Mouse (Mus musculus): Measurements from ENCODE around the gene Ythdf2. TPM values are rescaled to one million over a fixed set of nuclear protein-coding genes. Genes with fewer than 3 reads are reported as not detected.

Ythdf2 gene
- 100 and 111 TPM in 2 replicates for polyA plus RNA-seq (2014; fragmentation: Nextera tagmentation; extraction: Ambion mirVana)

DNA sequence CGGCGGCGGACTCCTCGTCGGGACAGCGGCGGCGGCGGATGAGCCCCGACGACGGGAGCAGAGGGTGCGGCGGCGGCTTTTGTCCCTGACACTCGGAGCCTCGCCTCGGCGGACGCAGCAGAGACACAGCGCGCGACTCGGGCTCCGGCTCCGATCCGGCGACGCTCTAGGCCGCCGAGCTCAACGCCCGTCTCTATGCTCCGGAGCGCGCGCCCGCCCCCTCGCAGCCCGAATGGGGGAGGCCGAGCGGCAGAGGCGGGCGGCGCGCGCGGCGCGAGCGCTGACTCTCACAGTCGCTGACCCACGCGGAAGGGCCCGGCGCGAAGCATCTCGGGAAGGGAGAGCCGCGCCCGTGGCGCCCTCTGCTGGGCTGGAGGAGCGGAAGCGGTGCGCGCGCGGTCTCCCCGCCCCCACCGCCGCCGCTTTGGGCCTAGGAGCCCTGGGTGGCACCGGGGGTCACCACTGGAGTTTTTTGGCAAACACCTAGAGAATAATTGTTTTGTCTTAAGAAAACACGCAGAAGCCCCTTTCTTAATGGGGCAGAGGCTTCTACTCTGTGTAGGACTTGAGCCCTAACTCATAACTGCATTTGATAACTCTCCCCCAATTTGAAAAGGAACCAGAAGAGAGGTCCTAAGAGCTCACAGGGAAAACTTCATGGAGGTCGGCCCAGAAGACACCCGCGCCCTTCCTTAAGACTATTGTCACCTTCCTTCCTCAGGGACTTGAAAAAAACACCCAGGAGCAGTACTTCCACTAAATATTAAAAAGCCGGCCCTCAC is at the start of gene Ythdf2:
Ythdf2 (minus strand) TSS at position 351 of the 782 bp plus-strand sequence.
- WGBS = 2% methylated on average over 69 of the region's 78 CpGs
- peak; percentile 97 for DNase-seq (ENCODE audit: low spot score)
- Histone ChIP-seq H3K27ac (ENCODE audit: low read depth) (peak within 1 kb of the TSS; percentile 93), H3K27me3 (replicated peaks; ENCODE audit: control insufficient read depth, insufficient read depth, low read length) (no peaks in the 10 kb centered on the region), H3K36me3 (ENCODE audit: control insufficient read depth, insufficient read depth, low read length) (peaks cover 26% of the 10 kb centered on the region), H3K9ac (ENCODE audit: low read length) (peak within 1 kb of the TSS; percentile 98), H3K4me3 (ENCODE audit: low read depth, low read length) (peak within 1 kb of the TSS; percentile 64), H3K9me3 (ENCODE audit: control insufficient read depth, low read length) (no peaks in the 10 kb centered on the region), H3K4me1 (replicated peaks; ENCODE audit: control insufficient read depth, insufficient read depth, low read length) (peaks cover 18% of the 10 kb centered on the region), H3K4me2 (ENCODE audit: low read length) (peak within 1 kb of the TSS; percentile 91)
- ATAC-seq (replicated peaks; ENCODE audit: low FRiP score, low TSS enrichment, low read depth) = peak; percentile 94

DNA sequence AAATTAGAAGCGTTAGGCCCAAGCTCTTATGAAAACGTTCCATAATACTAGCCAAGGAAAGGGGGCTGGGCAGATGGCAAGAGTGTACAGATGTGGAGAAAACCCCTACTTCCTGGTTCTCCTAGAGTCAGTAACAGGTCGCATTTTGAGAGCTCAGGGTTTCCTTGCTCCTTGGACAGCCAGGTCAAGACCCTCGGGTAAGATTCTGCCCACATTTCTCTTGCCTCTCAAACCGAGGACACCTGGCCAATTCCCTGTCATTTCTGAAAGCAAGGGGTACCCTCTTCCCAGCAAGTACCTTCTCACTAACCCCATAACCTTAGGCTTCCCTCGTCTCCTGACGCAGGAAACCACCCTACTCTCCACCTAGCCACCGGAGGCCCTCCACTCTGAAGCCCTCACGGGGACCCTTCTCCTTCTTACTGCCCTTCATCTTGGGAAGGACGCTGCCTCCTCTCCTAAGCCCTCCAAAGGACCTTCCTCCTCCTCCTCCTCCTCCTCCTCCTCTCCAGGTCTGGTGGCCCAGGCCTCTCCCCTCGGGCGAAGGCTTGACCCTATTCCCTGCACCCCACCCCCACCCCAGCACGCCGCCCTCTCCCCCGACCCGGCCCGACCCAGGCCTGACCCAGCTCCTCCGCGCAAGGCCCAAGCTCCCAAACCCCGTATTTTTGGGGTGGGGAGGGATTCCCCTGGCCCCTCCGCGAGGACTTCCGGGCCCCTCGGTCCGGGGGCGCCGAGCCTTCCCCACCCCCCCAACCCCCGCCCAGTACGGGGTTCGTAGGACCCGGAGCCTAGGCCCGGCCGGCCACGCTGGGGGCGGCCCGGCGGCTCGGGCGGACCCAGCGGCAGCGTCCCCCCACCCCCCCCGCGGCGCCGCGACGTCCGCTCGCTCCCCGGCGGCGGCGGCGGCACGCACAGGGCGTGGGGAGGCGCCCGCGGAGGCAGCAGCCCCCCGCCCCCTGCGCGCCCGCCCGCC is 48.6 kb upstream of the Ythdf2 start:
- Histone ChIP-seq H3K9ac (ENCODE audit: low read length) (peak overlapping the region; percentile 92), H3K4me3 (ENCODE audit: low read depth, low read length) (peak overlapping the region; percentile 79), H3K4me2 (ENCODE audit: low read length) (peak overlapping the region; percentile 94), H3K27me3 (replicated peaks; ENCODE audit: control insufficient read depth, insufficient read depth, low read length) (no peaks in the 10 kb centered on the region), H3K9me3 (ENCODE audit: control insufficient read depth, low read length) (no peaks in the 10 kb centered on the region), H3K36me3 (ENCODE audit: control insufficient read depth, insufficient read depth, low read length) (no peaks in the 10 kb centered on the region), H3K4me1 (replicated peaks; ENCODE audit: control insufficient read depth, insufficient read depth, low read length) (peaks cover 4% of the 10 kb centered on the region; the same call in 1 of the 2 replicates), H3K27ac (ENCODE audit: low read depth) (peak overlapping the region; percentile 93)
- ATAC-seq (replicated peaks; ENCODE audit: low FRiP score, low TSS enrichment, low read depth) (peak; percentile 84), DNase-seq (ENCODE audit: low spot score) (peak; percentile 80)
- 5% methylated on average over 14 of the region's 64 CpGs for WGBS

DNA sequence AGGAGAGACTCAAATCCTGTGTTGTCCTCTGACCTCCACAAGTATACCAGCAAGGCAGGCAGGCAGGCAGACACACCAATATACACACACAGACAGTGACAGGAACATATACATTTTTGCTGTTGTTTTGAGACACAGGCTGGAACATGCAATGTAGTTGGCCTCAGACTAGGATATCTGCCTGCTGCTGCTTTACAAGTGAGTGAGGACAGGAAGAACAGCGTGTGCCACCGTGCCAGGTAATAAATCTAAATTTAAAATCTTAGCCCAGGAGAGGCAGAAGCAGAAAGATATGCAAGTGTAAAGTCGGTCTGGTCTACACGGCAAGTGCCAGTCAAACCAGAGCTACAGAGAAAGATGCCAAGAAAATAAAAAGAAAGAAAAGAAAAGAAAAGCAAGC is 47.1 kb upstream of the Ythdf2 start:
- H3K9ac ChIP-seq (ENCODE audit: low read length) = no peak overlapping the region
- no peak for ATAC-seq (replicated peaks; ENCODE audit: low FRiP score, low TSS enrichment, low read depth)
- peaks cover 4% of the 10 kb centered on the region; the same call in 1 of the 2 replicates for H3K4me1 ChIP-seq (replicated peaks; ENCODE audit: control insufficient read depth, insufficient read depth, low read length)
- H3K4me3 ChIP-seq (ENCODE audit: low read depth, low read length) = no peak overlapping the region
- H3K9me3 ChIP-seq (ENCODE audit: control insufficient read depth, low read length) = no peaks in the 10 kb centered on the region
- H3K36me3 ChIP-seq (ENCODE audit: control insufficient read depth, insufficient read depth, low read length) = no peaks in the 10 kb centered on the region
- 81% methylated on average over 4 of the region's 4 CpGs for WGBS
- H3K27me3 ChIP-seq (replicated peaks; ENCODE audit: control insufficient read depth, insufficient read depth, low read length) = no peaks in the 10 kb centered on the region
- no peak overlapping the region for H3K4me2 ChIP-seq (ENCODE audit: low read length)
- no peak for DNase-seq (ENCODE audit: low spot score)
- H3K27ac ChIP-seq (ENCODE audit: low read depth) = no peak overlapping the region

DNA sequence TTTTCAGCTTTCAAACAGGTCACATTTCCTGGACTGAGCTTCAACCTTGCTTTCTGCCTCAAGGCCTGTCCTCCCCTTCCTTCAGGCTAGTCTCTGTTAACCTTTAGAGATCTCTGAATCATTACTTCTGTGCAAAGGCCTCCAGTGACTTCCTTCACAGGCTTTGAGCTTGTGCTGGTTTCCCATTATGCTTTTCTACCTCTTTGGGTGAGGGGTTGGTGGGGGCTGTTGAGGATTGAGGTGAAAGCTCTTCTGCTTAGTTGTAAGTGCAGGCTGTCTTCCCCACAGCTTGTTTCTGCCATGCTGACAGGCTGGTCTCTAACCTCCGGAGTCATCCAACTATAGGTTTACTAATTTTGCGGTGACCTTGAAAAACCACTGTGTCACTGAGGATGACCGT is 44.3 kb upstream of the Ythdf2 start:
- 89% methylated on average over 3 of the region's 3 CpGs for WGBS

DNA sequence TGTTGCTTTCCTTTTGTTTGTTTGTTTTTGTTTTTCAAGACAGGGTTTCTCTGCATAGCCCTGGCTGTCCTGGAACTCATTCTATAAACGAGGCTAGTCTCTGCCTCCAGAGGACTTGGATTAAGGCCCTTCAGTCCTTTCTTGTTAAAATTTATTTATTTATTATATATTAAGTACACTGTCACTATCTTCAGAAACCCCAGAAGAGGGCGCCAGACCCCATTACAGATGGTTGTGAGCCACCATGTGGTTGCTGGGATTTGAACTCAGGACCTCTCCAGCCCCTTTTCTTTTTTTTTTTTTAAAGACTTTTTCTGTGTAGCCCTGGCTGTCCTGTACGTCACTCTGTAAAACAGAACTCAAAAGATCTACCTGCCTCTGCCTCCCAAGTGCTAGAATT is 42.9 kb upstream of the Ythdf2 start:
- no peaks in the 10 kb centered on the region; the same call in 1 of the 2 replicates for H3K4me1 ChIP-seq (replicated peaks; ENCODE audit: control insufficient read depth, insufficient read depth, low read length)
- no peaks in the 10 kb centered on the region for H3K9me3 ChIP-seq (ENCODE audit: control insufficient read depth, low read length)
- no peaks in the 10 kb centered on the region for H3K27me3 ChIP-seq (replicated peaks; ENCODE audit: control insufficient read depth, insufficient read depth, low read length)
- ATAC-seq (replicated peaks; ENCODE audit: low FRiP score, low TSS enrichment, low read depth) (no peak), DNase-seq (ENCODE audit: low spot score) (no peak)
- no peak overlapping the region for H3K4me2 ChIP-seq (ENCODE audit: low read length)
- WGBS = 71% methylated on average over 3 of the region's 3 CpGs
- no peak overlapping the region for H3K4me3 ChIP-seq (ENCODE audit: low read depth, low read length)
- H3K9ac ChIP-seq (ENCODE audit: low read length) = no peak overlapping the region
- peaks cover 18% of the 10 kb centered on the region for H3K36me3 ChIP-seq (ENCODE audit: control insufficient read depth, insufficient read depth, low read length)
- no peak overlapping the region for H3K27ac ChIP-seq (ENCODE audit: low read depth)

More for the DNA sequence above, 44.3 kb upstream of the Ythdf2 start:
- Histone ChIP-seq H3K27ac (ENCODE audit: low read depth) (no peak overlapping the region), H3K36me3 (ENCODE audit: control insufficient read depth, insufficient read depth, low read length) (peaks cover 4% of the 10 kb centered on the region), H3K27me3 (replicated peaks; ENCODE audit: control insufficient read depth, insufficient read depth, low read length) (no peaks in the 10 kb centered on the region), H3K4me3 (ENCODE audit: low read depth, low read length) (no peak overlapping the region), H3K9ac (ENCODE audit: low read length) (no peak overlapping the region), H3K9me3 (ENCODE audit: control insufficient read depth, low read length) (no peaks in the 10 kb centered on the region), H3K4me1 (replicated peaks; ENCODE audit: control insufficient read depth, insufficient read depth, low read length) (no peaks in the 10 kb centered on the region; the same call in 1 of the 2 replicates), H3K4me2 (ENCODE audit: low read length) (no peak overlapping the region)
- no peak for DNase-seq (ENCODE audit: low spot score)
- no peak for ATAC-seq (replicated peaks; ENCODE audit: low FRiP score, low TSS enrichment, low read depth)

DNA sequence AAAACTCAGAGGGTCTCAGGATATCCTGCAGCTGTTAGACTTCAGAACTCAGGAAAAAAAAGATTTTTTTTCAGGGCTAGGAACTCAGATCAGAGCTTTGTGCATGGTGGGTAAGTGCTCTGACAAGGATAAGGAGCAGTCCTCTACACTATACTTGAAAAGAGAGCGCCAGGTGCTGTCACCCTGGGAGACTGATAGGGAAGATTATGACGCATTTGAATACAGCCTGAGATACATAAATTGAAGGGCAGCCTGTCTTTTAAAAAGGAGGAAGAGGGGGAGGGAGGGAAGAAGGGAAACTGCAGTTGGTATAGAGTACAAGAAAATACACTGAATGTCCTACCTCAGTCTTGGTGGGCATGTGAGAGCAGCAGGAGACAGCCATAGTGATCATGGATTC is 41.5 kb upstream of the Ythdf2 start:
- DNase-seq (ENCODE audit: low spot score) = no peak
- 74% methylated on average over 2 of the region's 2 CpGs for WGBS
- Histone ChIP-seq H3K9me3 (ENCODE audit: control insufficient read depth, low read length) (no peaks in the 10 kb centered on the region), H3K9ac (ENCODE audit: low read length) (no peak overlapping the region), H3K4me1 (replicated peaks; ENCODE audit: control insufficient read depth, insufficient read depth, low read length) (no peaks in the 10 kb centered on the region), H3K4me2 (ENCODE audit: low read length) (no peak overlapping the region), H3K4me3 (ENCODE audit: low read depth, low read length) (no peak overlapping the region), H3K36me3 (ENCODE audit: control insufficient read depth, insufficient read depth, low read length) (peaks cover 29% of the 10 kb centered on the region), H3K27me3 (replicated peaks; ENCODE audit: control insufficient read depth, insufficient read depth, low read length) (no peaks in the 10 kb centered on the region), H3K27ac (ENCODE audit: low read depth) (0 out of 2 replicates have a peak overlapping the region, but pooled peaks have one; percentile 22)
- ATAC-seq (replicated peaks; ENCODE audit: low FRiP score, low TSS enrichment, low read depth) = no peak

DNA sequence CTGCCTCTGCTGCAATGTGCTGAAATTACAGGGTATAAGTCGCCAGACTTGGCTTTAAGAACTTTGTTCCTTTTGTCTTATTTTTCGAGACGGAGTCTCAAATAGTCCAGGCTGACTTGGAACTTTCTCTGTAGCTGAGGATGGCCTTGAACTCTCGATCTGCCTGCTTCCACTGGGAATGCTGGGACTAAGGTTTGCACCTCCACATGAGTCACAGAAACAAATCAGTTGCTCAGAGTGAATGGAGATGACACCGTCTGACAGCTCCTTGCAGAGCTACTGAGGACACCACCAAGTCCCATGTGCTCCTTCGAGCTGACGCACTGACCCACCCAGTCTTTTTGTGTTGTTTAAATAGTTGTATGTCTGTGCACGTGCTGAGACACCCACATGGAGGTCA is 41.0 kb upstream of the Ythdf2 start:
- H3K9me3 ChIP-seq (ENCODE audit: control insufficient read depth, low read length) = no peaks in the 10 kb centered on the region
- DNase-seq (ENCODE audit: low spot score) (no peak), ATAC-seq (replicated peaks; ENCODE audit: low FRiP score, low TSS enrichment, low read depth) (no peak)
- no peak overlapping the region for H3K9ac ChIP-seq (ENCODE audit: low read length)
- H3K4me1 ChIP-seq (replicated peaks; ENCODE audit: control insufficient read depth, insufficient read depth, low read length) = no peaks in the 10 kb centered on the region
- H3K4me2 ChIP-seq (ENCODE audit: low read length) = no peak overlapping the region
- no peak overlapping the region for H3K4me3 ChIP-seq (ENCODE audit: low read depth, low read length)
- H3K27ac ChIP-seq (ENCODE audit: low read depth) = no peak overlapping the region
- H3K27me3 ChIP-seq (replicated peaks; ENCODE audit: control insufficient read depth, insufficient read depth, low read length) = no peaks in the 10 kb centered on the region
- 89% methylated on average over 8 of the region's 8 CpGs for WGBS
- peaks cover 34% of the 10 kb centered on the region for H3K36me3 ChIP-seq (ENCODE audit: control insufficient read depth, insufficient read depth, low read length)

DNA sequence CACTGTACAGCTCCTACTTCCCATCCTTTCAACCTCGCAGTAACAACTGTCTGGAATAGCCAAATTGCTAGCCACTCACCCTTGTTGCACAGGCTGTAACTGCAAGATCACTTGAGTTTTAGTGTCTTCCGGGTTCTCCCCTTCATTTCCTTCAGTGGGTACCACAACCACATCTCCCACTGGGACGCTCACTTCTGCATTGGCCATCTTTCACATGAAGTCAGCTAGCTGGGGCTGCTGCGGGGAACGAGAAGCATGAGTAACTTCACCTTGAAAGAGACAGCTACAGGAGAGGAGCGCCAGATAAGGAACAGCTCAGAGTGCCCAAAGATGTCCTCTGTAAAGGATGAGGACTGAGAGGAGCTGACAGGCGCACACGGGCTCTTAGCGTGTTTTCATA is 39.5 kb upstream of the Ythdf2 start:
- H3K9ac ChIP-seq (ENCODE audit: low read length) = no peak overlapping the region
- peaks cover 50% of the 10 kb centered on the region for H3K36me3 ChIP-seq (ENCODE audit: control insufficient read depth, insufficient read depth, low read length)
- no peak overlapping the region for H3K27ac ChIP-seq (ENCODE audit: low read depth)
- H3K9me3 ChIP-seq (ENCODE audit: control insufficient read depth, low read length) = no peaks in the 10 kb centered on the region
- no peak for DNase-seq (ENCODE audit: low spot score)
- WGBS = 90% methylated on average over 9 of the region's 9 CpGs
- H3K27me3 ChIP-seq (replicated peaks; ENCODE audit: control insufficient read depth, insufficient read depth, low read length) = no peaks in the 10 kb centered on the region
- H3K4me1 ChIP-seq (replicated peaks; ENCODE audit: control insufficient read depth, insufficient read depth, low read length) = no peaks in the 10 kb centered on the region
- H3K4me3 ChIP-seq (ENCODE audit: low read depth, low read length) = no peak overlapping the region
- H3K4me2 ChIP-seq (ENCODE audit: low read length) = no peak overlapping the region
- no peak for ATAC-seq (replicated peaks; ENCODE audit: low FRiP score, low TSS enrichment, low read depth)
